Mouse (Mus musculus) liver, adult 2 months (tissue): Measurements from ENCODE around the gene Ccdc163. TPM values are rescaled to one million over a fixed set of nuclear protein-coding genes. Genes with fewer than 3 reads are reported as not detected.
A peak's percentile ranks its signal among the peaks of the same experiment; 100 is the strongest.
"Not testable (repeated sequence)": the region's sequence is repeated elsewhere in the genome, so short reads cannot be mapped to it uniquely, and the experiment has no call there.

Source experiments
- DNase-seq: peaks from one replicate; pipeline ENCODE4 v3.0.0-alpha.2; 2011; ENCODE audit warnings: low read depth, low spot score; ENCODE audit errors: extremely low read depth
- H3K27ac ChIP-seq: fragments of 200-500 bp; replicated peaks from 2 replicates; pipeline ENCODE4 v1.5.1; 2012; ENCODE audit warnings: low read depth, mild to moderate bottlenecking, control low read depth, inconsistent platforms, low read length; ENCODE audit not compliant: insufficient read depth
- H3K27me3 ChIP-seq: fragments of 200-500 bp; 2 replicates; pipeline ENCODE4 v1.6.1; 2012; ENCODE audit warnings: mild to moderate bottlenecking, moderate library complexity, low read length, inconsistent platforms; ENCODE audit not compliant: control insufficient read depth, insufficient read depth
- H3K36me3 ChIP-seq: fragments of 200-500 bp; 2 replicates; pipeline ENCODE4 v1.6.1; 2012; ENCODE audit warnings: low read length, inconsistent platforms; ENCODE audit not compliant: control insufficient read depth, insufficient read depth
- H3K4me1 ChIP-seq: fragments of 200-500 bp; 2 replicates; pipeline ENCODE4 v1.6.1; 2011; ENCODE audit warnings: low read length; ENCODE audit not compliant: control insufficient read depth, insufficient read depth
- H3K4me3 ChIP-seq: fragments of 200-500 bp; 2 replicates; pipeline ENCODE4 v1.5.1; 2011; ENCODE audit warnings: low read depth, mild to moderate bottlenecking, control low read depth, low read length, moderate library complexity; ENCODE audit not compliant: insufficient read depth
- H3K79me2 ChIP-seq: fragments of 200-500 bp; 2 replicates; pipeline ENCODE4 v1.6.1; 2012; ENCODE audit warnings: inconsistent platforms, mild to moderate bottlenecking, low read length, moderate library complexity; ENCODE audit not compliant: control insufficient read depth, insufficient read depth
- H3K9ac ChIP-seq: fragments of 200-500 bp; 2 replicates; pipeline ENCODE4 v1.6.1; 2012; ENCODE audit warnings: low read depth, mild to moderate bottlenecking, control low read depth, inconsistent platforms, low read length
- CTCF ChIP-seq: fragments of 200-500 bp; IDR thresholded peaks from 2 replicates; pipeline ENCODE4 v1.5.1; 2011; ENCODE audit warnings: low read depth, low read length, control low read depth
- POLR2A ChIP-seq: fragments of 200-500 bp; IDR thresholded peaks from 2 replicates; pipeline ENCODE4 v1.6.1; 2011; ENCODE audit warnings: low read length, control low read depth; ENCODE audit not compliant: insufficient read depth; ENCODE audit errors: extremely low read depth
- WGBS: fragments of 180-500 bp; shearing (Covaris S2); methylation state at CpG from one replicate; pipeline ENCODE4 v1.1.7; 2018; 5-methylcytosine and 5-hydroxymethylcytosine counted together
- polyA plus RNA-seq: library from polyadenylated mRNA; depleted of rRNA; stranded (reverse); fragments of >200 nt; gene quantifications from 2 replicates; pipeline ENCODE4 v1.2.3, GENCODE M21; 2012
- total RNA-seq: library from RNA; depleted of rRNA; stranded (reverse); fragments of >200 nt; gene quantifications from 2 replicates; pipeline ENCODE4 v1.2.3, GENCODE M21; 2014

Ccdc163 gene
- total and polyA plus RNA-seq, 2 experiments = 2.7 to 13.1 TPM

GRCm38 (mm10) chr4:116668145-116668544 lies 40.2 kb upstream of the Ccdc163 start:
- no peak for TF ChIP-seq POLR2A
- no peak for TF ChIP-seq CTCF
- H3K4me1 ChIP-seq = peaks cover 6% of the 10 kb centered on the region; the same call in 1 of the 2 replicates
- H3K36me3 ChIP-seq = no peaks in the 10 kb centered on the region
- H3K27me3 ChIP-seq = no peaks in the 10 kb centered on the region
- peak; percentile 39 for DNase-seq
- no peak overlapping the region for H3K4me3 ChIP-seq
- H3K27ac ChIP-seq = 0 out of 2 replicates have a peak overlapping the region, but pooled peaks have one; percentile 25
- 50% methylated on average over 3 of the region's 3 CpGs for WGBS
- H3K9ac ChIP-seq = peak overlapping the region; percentile 43; the same call in 1 of the 2 replicates
- no peaks in the 10 kb centered on the region for H3K79me2 ChIP-seq

- no peaks in the 10 kb centered on the region for H3K27me3 ChIP-seq
- H3K9ac ChIP-seq = no peak overlapping the region
- WGBS = 59% methylated on average over 2 of the region's 2 CpGs
- H3K4me1 ChIP-seq = peaks cover 11% of the 10 kb centered on the region
- H3K36me3 ChIP-seq = no peaks in the 10 kb centered on the region
- H3K79me2 ChIP-seq = no peaks in the 10 kb centered on the region
- H3K4me3 ChIP-seq = no peak overlapping the region
- peak; percentile 36; the same call in 1 of the 2 replicates for TF ChIP-seq CTCF
- TF ChIP-seq POLR2A = no peak
- DNase-seq = no peak
- H3K27ac ChIP-seq = no peak overlapping the region
Measured at GRCm38 (mm10) chr4:116669291-116669690, 39.0 kb upstream of the Ccdc163 start.

- peak; percentile 91 for DNase-seq
- peaks cover 14% of the 10 kb centered on the region for H3K4me1 ChIP-seq
- TF ChIP-seq POLR2A = no peak
- TF ChIP-seq CTCF = no peak
- no peak overlapping the region for H3K9ac ChIP-seq
- H3K27ac ChIP-seq = no peak overlapping the region
- H3K36me3 ChIP-seq = no peaks in the 10 kb centered on the region
- no peaks in the 10 kb centered on the region for H3K27me3 ChIP-seq
- H3K79me2 ChIP-seq = no peaks in the 10 kb centered on the region
- no peak overlapping the region for H3K4me3 ChIP-seq
- 8% methylated on average over 2 of the region's 2 CpGs for WGBS
Measured at GRCm38 (mm10) chr4:116672785-116673184, 35.5 kb upstream of the Ccdc163 start.

- not testable (repeated sequence) for H3K9ac ChIP-seq, DNase-seq, H3K36me3 ChIP-seq, H3K27me3 ChIP-seq, H3K27ac ChIP-seq, H3K4me3 ChIP-seq, H3K79me2 ChIP-seq
- 63% methylated on average over 6 of the region's 6 CpGs for WGBS
- peaks cover 11% of the 10 kb centered on the region for H3K4me1 ChIP-seq
Measured at GRCm38 (mm10) chr4:116674761-116675160, 33.5 kb upstream of the Ccdc163 start.

GRCm38 (mm10) chr4:116676027-116676426 lies 32.3 kb upstream of the Ccdc163 start:
- Histone ChIP-seq H3K9ac (no peak overlapping the region), H3K36me3 (no peaks in the 10 kb centered on the region), H3K4me3 (no peak overlapping the region), H3K4me1 (peaks cover 11% of the 10 kb centered on the region), H3K27me3 (no peaks in the 10 kb centered on the region), H3K27ac (no peak overlapping the region), H3K79me2 (no peaks in the 10 kb centered on the region)
- TF ChIP-seq POLR2A (no peak), CTCF (no peak)
- no peak for DNase-seq
- 69% methylated on average over 3 of the region's 3 CpGs for WGBS

- Histone ChIP-seq H3K27me3 (no peaks in the 10 kb centered on the region), H3K79me2 (no peaks in the 10 kb centered on the region), H3K4me1 (peaks cover 8% of the 10 kb centered on the region), H3K36me3 (no peaks in the 10 kb centered on the region), H3K27ac (no peak overlapping the region), H3K9ac (no peak overlapping the region), H3K4me3 (no peak overlapping the region)
- no peak for DNase-seq
- no peak for TF ChIP-seq POLR2A
- TF ChIP-seq CTCF = no peak
- 100% methylated on average over 1 of the region's 1 CpGs for WGBS
Measured at GRCm38 (mm10) chr4:116677808-116678207, 30.5 kb upstream of the Ccdc163 start.
